Mouse (Mus musculus): ENCODE results near the gene Pnp2. TPM values are rescaled to one million over a fixed set of nuclear protein-coding genes. Genes with fewer than 3 reads are reported as not detected.
A peak's percentile ranks its signal among the peaks of the same experiment; 100 is the strongest.
"Not testable (repeated sequence)": the region's sequence is repeated elsewhere in the genome, so short reads cannot be mapped to it uniquely, and the experiment has no call there.

Pnp2 gene
- polyA plus RNA-seq, 1 experiment from 2014 or later, result 2.9 TPM

- no peaks in the 10 kb centered on the region for H3K27me3 ChIP-seq
- in situ Hi-C loops (cut with MboI; ENCODE audit: low pct_unique_long_range_greater_than_20kb), result no loop called here
- ATAC-seq, result no peak
- POLR2A ChIA-PET, result no interaction called here
- CTCF ChIA-PET, result interaction anchor here (0.9 to 1.5 kb wide), 2 partner anchors 9 to 11 kb away, joined by 3 read pairs; no protein-coding TSS in a partner anchor
- TF ChIP-seq CTCF (IDR thresholded peaks at IDR 0.05), result no peak
- no peak for DNase-seq (ENCODE audit: low read depth, low spot score)
These were observed 12.6 kb downstream of the Pnp2 start for GRCm38 (mm10) chr14:50968216-50968980.

DNA sequence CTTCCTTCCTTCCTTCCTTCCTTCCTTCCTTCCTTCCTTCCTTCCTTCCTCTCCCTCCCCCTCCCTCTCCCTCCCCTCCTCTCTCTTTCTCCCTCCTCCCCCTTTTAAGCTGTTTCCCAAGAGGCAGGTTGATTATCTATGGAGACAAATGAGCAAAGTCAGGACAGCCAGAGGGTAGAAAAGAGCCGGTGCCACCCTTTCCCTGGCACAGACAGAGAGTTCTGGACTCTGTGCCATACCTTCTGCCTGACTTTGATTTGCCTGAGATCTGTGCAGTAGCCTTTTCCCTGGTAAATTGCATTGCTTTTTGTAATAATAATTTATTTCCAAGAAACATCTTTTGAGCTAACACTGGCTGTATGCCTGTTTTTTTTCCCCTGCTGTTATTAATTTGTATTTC, 13.2 kb downstream of the Pnp2 start:
- H3K27me3 ChIP-seq, result no peaks in the 10 kb centered on the region
- DNase-seq (ENCODE audit: low read depth, low spot score) (no peak), ATAC-seq (no peak)
- CTCF ChIA-PET, result interaction anchor here (1.2 to 1.5 kb wide), 2 partner anchors 9 to 32 kb away, joined by 3 read pairs; no protein-coding TSS in a partner anchor
- in situ Hi-C loops (cut with MboI; ENCODE audit: low pct_unique_long_range_greater_than_20kb), result no loop called here
- TF ChIP-seq CTCF (IDR thresholded peaks at IDR 0.05), result no peak
- POLR2A ChIA-PET, result no interaction called here

DNA sequence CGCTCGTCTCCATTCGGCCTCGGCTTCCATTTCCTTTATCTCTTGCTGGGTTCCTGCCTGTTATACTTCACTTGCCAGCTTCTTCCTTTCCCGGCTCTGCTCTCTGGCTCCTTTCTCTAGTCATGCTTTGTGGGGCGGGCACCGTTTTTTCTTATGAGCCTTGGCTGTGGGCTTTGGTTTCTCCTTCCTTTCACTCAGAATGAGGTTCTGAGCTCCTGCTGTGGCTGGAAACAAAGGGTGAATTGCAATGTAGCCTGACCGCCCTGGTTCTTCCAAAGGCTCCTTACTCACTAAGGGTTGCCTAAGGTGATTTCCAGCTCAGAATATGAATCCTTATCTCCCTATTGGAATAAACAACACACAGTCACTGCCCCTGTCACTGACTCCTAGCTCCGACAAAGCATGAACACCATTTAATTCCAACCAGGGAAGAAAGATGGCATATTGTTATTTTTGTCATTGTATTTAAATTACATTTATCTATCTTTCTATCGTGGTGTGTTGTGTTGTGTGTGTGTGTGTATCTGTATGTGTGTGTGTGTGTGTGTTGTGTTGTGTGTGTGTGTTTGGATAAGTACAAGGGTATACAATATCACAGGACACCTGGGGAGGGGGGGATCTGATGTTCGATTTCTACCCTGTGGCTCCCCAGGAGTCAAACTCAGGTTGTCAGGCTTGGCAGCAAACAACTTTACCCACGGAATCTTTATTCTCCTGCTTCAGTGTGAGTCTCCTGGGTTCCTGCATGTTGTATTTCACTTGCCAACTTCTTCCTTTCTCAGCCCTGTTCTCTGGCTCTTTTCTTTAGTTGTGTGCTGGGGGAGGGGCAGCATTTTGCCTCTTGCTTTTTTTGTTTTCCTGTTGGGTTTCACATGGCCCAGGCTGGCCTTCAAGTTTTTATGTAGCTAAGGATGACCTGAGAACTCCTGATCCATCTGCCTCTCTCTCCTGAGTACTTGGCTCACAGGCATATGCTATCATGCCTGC, 14.1 kb downstream of the Pnp2 start:
- TF ChIP-seq CTCF (IDR thresholded peaks at IDR 0.05), result no peak
- no peak for ATAC-seq
- POLR2A ChIA-PET, result no interaction called here
- H3K27me3 ChIP-seq, result no peaks in the 10 kb centered on the region
- in situ Hi-C loops (cut with MboI; ENCODE audit: low pct_unique_long_range_greater_than_20kb), result no loop called here
- CTCF ChIA-PET, result interaction anchor here (1.2 to 1.5 kb wide), 2 partner anchors 8 to 33 kb away, joined by 3 read pairs; no protein-coding TSS in a partner anchor
- DNase-seq (ENCODE audit: low read depth, low spot score), result no peak

DNA sequence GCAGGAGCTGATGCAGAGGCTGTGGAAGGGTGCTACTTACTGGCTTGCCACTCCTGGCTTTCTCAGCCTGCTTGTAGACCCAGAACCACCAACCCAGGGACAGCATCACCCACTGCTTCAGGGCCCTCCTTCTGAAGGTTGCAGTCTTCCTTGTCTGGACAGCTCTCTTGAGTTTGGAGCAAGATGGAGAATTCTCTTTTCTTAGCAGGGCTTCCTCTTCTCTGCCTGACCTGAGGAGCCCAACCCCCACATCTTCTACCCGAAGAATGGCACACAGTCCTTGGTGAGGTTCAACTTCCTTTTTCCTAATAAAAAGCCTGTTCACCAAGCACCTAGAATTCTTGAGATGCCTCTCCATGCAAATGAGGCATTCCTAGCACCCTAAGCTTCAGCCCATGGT, 15.0 kb downstream of the Pnp2 start:
- DNase-seq (ENCODE audit: low read depth, low spot score), result no peak
- in situ Hi-C loops (cut with MboI; ENCODE audit: low pct_unique_long_range_greater_than_20kb), result no loop called here
- ATAC-seq, result no peak
- POLR2A ChIA-PET, result no interaction called here
- CTCF ChIA-PET, result no interaction called here
- no peak for TF ChIP-seq CTCF (IDR thresholded peaks at IDR 0.05)
- H3K27me3 ChIP-seq, result no peaks in the 10 kb centered on the region

DNA sequence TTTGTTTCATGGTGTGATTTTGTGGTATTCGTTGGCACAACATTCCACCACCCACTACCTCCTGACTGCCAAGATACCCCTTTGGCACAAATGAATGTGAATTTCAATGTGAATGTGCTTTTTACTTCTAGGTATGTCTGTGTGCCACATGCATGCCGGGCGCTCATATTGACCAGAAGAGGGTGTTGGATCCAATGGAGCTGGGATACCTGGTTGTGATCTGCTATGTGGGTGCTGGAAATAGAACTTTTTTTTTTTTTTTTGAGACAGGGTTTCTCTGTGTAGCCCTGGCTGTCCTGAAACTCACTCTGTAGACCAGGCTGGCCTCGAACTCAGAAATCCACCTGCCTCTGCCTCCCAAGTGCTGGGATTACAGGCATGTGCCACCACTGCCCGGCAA, 17.3 kb downstream of the Pnp2 start:
- H3K27me3 ChIP-seq; ATAC-seq; DNase-seq (ENCODE audit: low read depth, low spot score); in situ Hi-C loops (cut with MboI; ENCODE audit: low pct_unique_long_range_greater_than_20kb); POLR2A ChIA-PET: not testable (repeated sequence)
- peak; percentile 24 for TF ChIP-seq CTCF (IDR thresholded peaks at IDR 0.05)
- CTCF ChIA-PET, result interaction anchor here (0.6 kb wide), 1 partner anchor 16 kb away, joined by 3 read pairs; no protein-coding TSS in a partner anchor

DNA sequence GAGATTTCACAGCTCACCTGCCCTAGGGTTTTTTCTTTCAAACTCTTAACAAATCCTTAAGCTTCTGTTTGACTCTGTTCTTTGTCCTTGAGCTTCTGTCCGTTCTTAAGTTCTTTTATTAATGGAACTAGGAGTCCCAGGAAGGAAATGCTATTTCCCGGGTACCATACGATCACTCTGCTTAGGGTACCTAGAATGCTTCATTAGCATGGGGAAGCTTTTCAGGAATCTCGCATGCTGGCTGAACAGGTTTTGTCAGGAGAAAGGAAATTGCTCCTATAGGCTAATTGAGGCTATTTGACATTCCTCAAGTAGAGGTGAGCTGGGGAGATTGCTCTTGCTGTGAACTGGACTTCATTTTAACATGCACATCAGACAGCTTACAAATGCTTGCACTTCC, 17.9 kb downstream of the Pnp2 start:
- no peak for DNase-seq (ENCODE audit: low read depth, low spot score)
- in situ Hi-C loops (cut with MboI; ENCODE audit: low pct_unique_long_range_greater_than_20kb), result no loop called here

DNA sequence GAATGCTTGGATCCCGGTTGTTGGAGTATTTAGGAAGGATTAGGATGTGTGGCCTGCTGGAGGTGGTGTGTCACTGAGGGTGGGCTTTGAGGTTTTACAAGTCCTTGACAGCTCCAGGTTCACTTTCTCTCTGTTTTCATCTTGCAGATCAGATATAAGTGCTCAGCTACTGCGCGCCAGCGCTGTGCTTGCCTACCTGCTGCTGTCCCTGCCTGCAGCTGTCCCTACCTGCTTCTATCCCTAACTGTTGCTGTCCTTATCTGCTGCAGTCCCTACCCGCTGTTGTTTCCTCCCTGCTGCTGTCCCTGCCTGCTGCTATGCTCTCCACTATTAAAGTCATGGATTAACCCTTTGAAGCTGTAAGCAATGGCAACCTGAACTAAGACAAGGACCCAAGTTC, 19.2 kb downstream of the Pnp2 start:
- no peak for TF ChIP-seq CTCF (IDR thresholded peaks at IDR 0.05)
- no peak for ATAC-seq
- in situ Hi-C loops (cut with MboI; ENCODE audit: low pct_unique_long_range_greater_than_20kb), result loop anchor here (5.0 kb wide), 1 partner anchor 43 kb away; the partner anchor contains the start of genes Pip4p1 and Pnp
- no peak for DNase-seq (ENCODE audit: low read depth, low spot score)
- CTCF ChIA-PET, result no interaction called here
- H3K27me3 ChIP-seq, result no peaks in the 10 kb centered on the region
- POLR2A ChIA-PET, result no interaction called here

More for the DNA sequence above, 17.9 kb downstream of the Pnp2 start:
- no peak for TF ChIP-seq CTCF (IDR thresholded peaks at IDR 0.05)
- ChIA-PET POLR2A (no interaction called here), CTCF (no interaction called here)
- no peak for ATAC-seq
- no peaks in the 10 kb centered on the region for H3K27me3 ChIP-seq

DNA sequence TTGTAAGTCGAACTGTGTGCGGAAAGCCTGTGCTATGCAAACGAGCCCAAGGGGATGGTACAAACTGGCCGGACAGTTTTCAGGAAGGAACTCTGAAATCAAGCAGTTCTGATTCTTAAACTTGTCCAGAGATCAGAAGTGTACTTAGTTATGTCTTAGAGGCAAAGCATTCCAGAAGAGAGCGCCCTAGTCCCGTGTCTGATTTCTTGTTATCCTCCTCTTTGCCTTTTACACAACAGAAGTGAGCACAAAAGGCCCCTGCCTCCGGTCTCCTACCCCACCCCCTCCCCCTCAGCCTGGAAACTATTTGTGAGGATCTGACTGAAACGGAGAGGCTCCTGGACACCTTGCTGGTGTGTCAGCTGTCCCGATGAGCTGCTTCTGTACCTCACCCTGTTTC, 20.9 kb downstream of the Pnp2 start:
- ChIA-PET POLR2A (no interaction called here), CTCF (no interaction called here)
- no peaks in the 10 kb centered on the region for H3K27me3 ChIP-seq
- no peak for DNase-seq (ENCODE audit: low read depth, low spot score)
- no peak for TF ChIP-seq CTCF (IDR thresholded peaks at IDR 0.05)
- in situ Hi-C loops (cut with MboI; ENCODE audit: low pct_unique_long_range_greater_than_20kb), result loop anchor here (5.0 kb wide), 1 partner anchor 44 kb away; the partner anchor contains the start of genes Pip4p1 and Pnp
- ATAC-seq, result no peak

DNA sequence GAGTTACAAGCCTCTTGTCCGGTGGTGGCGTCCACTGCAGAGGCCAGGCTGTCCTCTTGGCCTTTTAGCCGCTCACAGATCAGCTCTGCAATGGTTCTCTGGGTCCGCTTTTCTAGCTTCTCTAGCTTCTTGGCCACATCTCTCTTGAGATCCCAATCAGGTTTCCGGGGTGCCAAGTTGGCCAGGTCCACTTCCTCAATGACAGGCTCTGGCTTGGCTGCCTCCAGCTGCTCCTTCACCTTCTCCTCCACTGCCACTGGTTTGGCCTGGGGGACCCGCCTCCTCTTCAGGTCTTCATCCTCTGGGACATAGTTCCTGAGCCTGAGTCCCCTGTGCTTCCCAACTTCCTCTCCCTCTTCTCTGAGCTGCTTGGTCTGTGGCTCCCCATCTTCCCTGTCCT, 22.7 kb downstream of the Pnp2 start:
- DNase-seq (ENCODE audit: low read depth, low spot score); POLR2A ChIA-PET; ATAC-seq; H3K27me3 ChIP-seq; CTCF ChIA-PET: not testable (repeated sequence)
- in situ Hi-C loops (cut with MboI; ENCODE audit: low pct_unique_long_range_greater_than_20kb), result loop anchor here (5.0 kb wide), 1 partner anchor 46 kb away; the partner anchor contains the start of genes Pip4p1 and Pnp

GRCm38 (mm10) chr14:50979631-50980030, 23.8 kb downstream of the Pnp2 start:
- in situ Hi-C loops (cut with MboI; ENCODE audit: low pct_unique_long_range_greater_than_20kb), result loop anchor here (5.0 kb wide), 1 partner anchor 47 kb away; the partner anchor contains the start of genes Pip4p1 and Pnp
- POLR2A ChIA-PET, result no interaction called here

More at GRCm38 (mm10) chr14:50979631-50980030, 23.8 kb downstream of the Pnp2 start:
- ATAC-seq, result no peak
- DNase-seq (ENCODE audit: low read depth, low spot score), result no peak
- no peak for TF ChIP-seq CTCF (IDR thresholded peaks at IDR 0.05)
- H3K27me3 ChIP-seq, result no peaks in the 10 kb centered on the region
- CTCF ChIA-PET, result interaction anchor here (0.9 kb wide), 1 partner anchor 12 kb away, joined by 3 read pairs; no protein-coding TSS in a partner anchor
